Mouse (Mus musculus) heart, postnatal 36 days (tissue): ENCODE measurements around the gene Pald1. TPM values are rescaled to one million over a fixed set of nuclear protein-coding genes. Genes with fewer than 3 reads are reported as not detected.
A peak's percentile ranks its signal among the peaks of the same experiment; 100 is the strongest.

Source experiments
- DNase-seq, 2 experiments: peaks; one replicate each; pipeline ENCODE4 v3.0.0; 2021 to 2022
- intact Hi-C: fragments of 180-260 bp; cut with DNase I; formaldehyde crosslinking; loops from one replicate; pipeline ENCODE4 v1.15.1; 2025
- total RNA-seq, 2 experiments: library from RNA; stranded (reverse); gene quantifications; 2 replicates each; pipeline ENCODE4 v1.2.3; 2021

The Pald1 gene
- total RNA-seq, 2 experiments from 2014 or later, result 19.9 to 21.6 TPM

- intact Hi-C loops, result no loop called here
These were observed 26.4 kb upstream of the Pald1 start for GRCm38 (mm10) chr10:61409776-61410175.

GRCm38 (mm10) chr10:61405958-61406357, 22.6 kb upstream of the Pald1 start:
- DNase-seq, result no peak
- intact Hi-C loops, result no loop called here

More at GRCm38 (mm10) chr10:61409776-61410175, 26.4 kb upstream of the Pald1 start:
- no peak for DNase-seq

DNA sequence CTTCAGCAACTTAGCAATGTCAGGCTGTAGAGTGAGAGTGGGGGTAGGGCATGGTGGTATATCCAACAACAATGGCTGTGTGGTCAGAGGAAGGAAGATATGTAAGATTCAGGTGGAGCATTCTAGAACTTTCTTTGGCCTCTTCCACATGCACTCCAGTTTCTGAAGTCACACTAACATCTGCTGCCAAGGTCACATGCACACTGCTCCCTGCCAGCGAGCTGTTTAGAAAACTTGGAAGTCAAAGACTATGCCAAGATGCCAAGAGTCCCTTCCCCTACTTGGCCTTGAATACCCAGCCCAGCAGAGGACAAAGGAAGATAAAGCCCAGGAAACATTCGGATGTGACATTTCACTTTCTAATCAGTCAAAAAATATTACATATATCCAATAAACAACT, 19.6 kb upstream of the Pald1 start:
- intact Hi-C loops, result no loop called here
- no peak for DNase-seq

DNA sequence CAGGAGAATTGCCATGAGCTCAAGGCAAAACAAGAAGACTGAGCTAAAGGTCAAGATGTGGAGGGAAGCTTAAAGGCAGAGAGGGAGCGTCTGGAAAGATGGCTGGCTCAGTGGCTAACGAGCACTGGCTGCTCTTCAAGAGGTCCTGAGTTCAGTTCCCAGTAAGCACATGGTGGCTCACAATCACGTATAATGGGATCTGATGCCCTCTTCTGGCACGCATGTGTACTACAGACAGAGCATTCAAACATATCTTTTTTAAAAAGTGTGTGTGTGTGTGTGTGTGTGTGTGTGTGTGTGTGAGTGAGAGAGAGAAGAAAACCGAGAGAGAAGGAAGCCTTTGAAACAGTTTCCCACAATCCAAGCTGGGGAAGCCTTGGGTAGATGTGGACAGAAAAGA, 19.1 kb upstream of the Pald1 start:
- intact Hi-C loops, result no loop called here

GRCm38 (mm10) chr10:61400407-61400806, 17.1 kb upstream of the Pald1 start:
- DNase-seq, result no peak
- intact Hi-C loops, result no loop called here

More for the DNA sequence above, 19.1 kb upstream of the Pald1 start:
- DNase-seq, result no peak

GRCm38 (mm10) chr10:61399156-61399734, 15.9 kb upstream of the Pald1 start:
- peak; percentile 78 to 79 for DNase-seq
- intact Hi-C loops, result loop anchor here (1.0 to 2.0 kb wide), 3 partner anchors 36 to 200 kb away; no protein-coding TSS in a partner anchor

GRCm38 (mm10) chr10:61398125-61398524, 14.8 kb upstream of the Pald1 start:
- intact Hi-C loops, result loop anchor here (2.0 kb wide), 2 partner anchors 35 to 199 kb away; no protein-coding TSS in a partner anchor
- no peak for DNase-seq

- DNase-seq, result no peak
- intact Hi-C loops, result loop anchor here (2.0 kb wide), 1 partner anchor 38 kb away; no protein-coding TSS in a partner anchor
These were observed 11.3 kb upstream of the Pald1 start for GRCm38 (mm10) chr10:61394476-61395136.

DNA sequence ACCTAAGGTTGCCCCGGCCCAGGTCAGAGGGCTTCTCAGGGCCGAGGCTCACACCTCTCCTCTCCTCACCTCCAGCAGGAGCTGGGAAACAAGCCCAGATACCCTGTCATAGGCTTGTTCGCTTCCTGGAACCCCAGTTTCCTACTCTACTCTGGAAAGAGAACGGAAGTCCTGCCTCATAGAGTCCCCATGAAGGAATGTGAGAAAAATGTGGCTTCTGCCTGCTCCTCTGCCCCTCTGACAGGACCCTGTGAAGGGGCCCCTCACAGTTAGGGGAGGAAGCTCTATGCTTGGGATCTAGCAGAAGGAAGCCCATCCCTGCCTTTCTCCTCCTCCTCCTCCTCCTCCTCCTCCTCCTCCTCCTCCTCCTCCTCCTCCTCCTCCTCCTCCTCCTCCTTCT, 9.3 kb upstream of the Pald1 start:
- no peak for DNase-seq
- intact Hi-C loops, result no loop called here

DNA sequence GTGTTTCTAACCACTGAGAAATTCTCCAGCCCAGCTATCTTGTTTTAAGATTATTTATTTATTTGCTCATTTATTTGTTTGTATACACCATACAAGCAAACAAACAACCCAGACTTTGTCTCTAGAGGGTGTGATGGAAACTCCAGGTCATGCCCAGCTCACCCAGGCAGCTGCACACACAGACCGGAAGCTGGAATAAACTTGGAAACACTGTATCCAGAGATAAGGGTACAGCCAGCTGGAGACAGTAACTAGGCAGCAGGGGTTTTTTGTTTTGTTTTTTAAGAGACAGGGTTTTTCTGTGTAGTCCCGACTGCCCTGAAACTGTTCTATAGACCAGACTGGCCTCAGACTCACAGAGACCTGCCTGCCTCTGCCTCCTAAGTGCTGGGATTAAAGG, 6.8 kb upstream of the Pald1 start:
- DNase-seq, result no peak
- intact Hi-C loops, result no loop called here

DNA sequence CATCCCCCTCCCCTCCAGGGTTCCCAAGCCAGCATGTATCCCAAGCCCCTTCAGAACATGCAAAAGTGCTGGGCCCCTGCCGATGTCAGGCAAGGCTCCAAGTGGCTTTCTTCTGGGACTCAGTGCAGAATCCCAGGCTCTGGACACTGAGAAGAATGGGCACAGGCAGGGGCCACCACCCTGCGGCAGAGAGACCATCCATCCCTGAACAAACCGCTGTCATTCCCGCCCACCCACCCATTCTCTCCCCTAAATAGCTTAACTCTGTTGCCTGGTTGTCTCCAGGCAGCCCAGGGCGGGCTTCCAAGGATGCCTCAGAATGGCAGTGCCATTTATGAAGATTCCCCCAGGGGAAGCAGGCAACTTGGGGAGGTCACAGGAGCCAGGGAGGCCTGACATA, 5.7 kb upstream of the Pald1 start:
- no peak for DNase-seq
- intact Hi-C loops, result no loop called here

- intact Hi-C loops, result no loop called here
- no peak for DNase-seq
These were observed 3.0 kb upstream of the Pald1 start for GRCm38 (mm10) chr10:61386284-61386683.

DNA sequence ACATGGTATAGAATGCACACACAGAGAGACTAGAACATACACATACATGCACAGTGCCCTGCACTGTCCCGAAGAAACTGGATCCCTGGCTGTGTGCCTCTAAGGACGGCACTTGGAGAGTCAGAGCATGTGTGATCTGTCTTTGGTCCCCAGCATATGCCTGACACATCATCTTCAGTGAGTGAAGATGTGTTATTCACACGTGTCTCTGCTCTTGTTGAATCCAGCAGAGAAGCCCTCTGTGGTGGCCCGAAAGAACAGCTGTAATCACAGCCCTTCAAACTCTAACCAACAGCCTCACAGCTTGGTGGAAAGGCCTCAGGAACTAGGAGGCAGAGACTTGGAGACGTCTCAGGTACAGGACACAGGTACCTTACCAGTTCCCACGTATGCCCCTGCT, 1.8 kb upstream of the Pald1 start:
- intact Hi-C loops, result no loop called here
- no peak for DNase-seq

- intact Hi-C loops, result loop anchor here (2.0 kb wide), 1 partner anchor 15 kb away; no protein-coding TSS in a partner anchor
- no peak for DNase-seq
These were observed 351 bp upstream of the Pald1 start for GRCm38 (mm10) chr10:61383715-61384047.

- intact Hi-C loops, result loop anchor here (2.0 kb wide), 1 partner anchor 14 kb away; no protein-coding TSS in a partner anchor
- DNase-seq, result peak in 1 of 2 experiments; percentile 31
These were observed 1.0 kb downstream of the Pald1 start for GRCm38 (mm10) chr10:61382281-61382731.

GRCm38 (mm10) chr10:61381823-61382222, 1.5 kb downstream of the Pald1 start:
- intact Hi-C loops, result loop anchor here (2.0 kb wide), 1 partner anchor 13 kb away; no protein-coding TSS in a partner anchor
- DNase-seq, result peak in 1 of 2 experiments; percentile 37

GRCm38 (mm10) chr10:61380186-61380585, 3.1 kb downstream of the Pald1 start:
- intact Hi-C loops, result no loop called here

GRCm38 (mm10) chr10:61379340-61380040, 3.8 kb downstream of the Pald1 start:
- no peak for DNase-seq
- intact Hi-C loops, result no loop called here

More at GRCm38 (mm10) chr10:61380186-61380585, 3.1 kb downstream of the Pald1 start:
- DNase-seq, result peak; percentile 67 to 76

DNA sequence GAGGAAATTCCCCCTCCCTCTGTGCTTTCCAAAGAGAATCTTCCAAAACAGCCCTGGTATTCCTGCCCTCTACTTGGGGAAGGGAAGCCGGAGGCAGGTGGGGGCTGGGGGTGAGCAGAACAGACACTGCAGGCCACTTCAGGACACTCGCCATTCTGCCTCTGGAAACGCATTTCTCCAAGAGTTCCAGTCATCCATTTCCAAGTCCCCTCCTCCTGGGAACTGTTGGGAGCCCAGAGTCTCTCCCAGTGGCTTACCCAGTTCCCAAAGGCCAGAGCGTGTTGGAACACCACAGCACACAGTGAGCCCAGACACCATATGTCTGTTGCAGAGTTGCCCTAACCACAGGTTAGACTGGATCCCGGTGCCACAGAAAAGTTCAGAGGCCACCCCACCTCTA, 4.6 kb downstream of the Pald1 start:
- intact Hi-C loops, result no loop called here
- no peak for DNase-seq

GRCm38 (mm10) chr10:61378050-61378449, 5.3 kb downstream of the Pald1 start:
- no peak for DNase-seq

GRCm38 (mm10) chr10:61374771-61375481, 8.4 kb downstream of the Pald1 start:
- DNase-seq, result peak in 1 of 2 experiments; percentile 29

More at GRCm38 (mm10) chr10:61378050-61378449, 5.3 kb downstream of the Pald1 start:
- intact Hi-C loops, result no loop called here

More at GRCm38 (mm10) chr10:61374771-61375481, 8.4 kb downstream of the Pald1 start:
- intact Hi-C loops, result no loop called here
